Mouse (Mus musculus) cerebellum, adult 2 months (tissue): ENCODE measurements around the gene Pde2a. TPM values are rescaled to one million over a fixed set of nuclear protein-coding genes. Genes with fewer than 3 reads are reported as not detected.

Source experiments
- DNase-seq, 2 experiments: peaks; one replicate each; pipeline ENCODE4 v3.0.0; 2021
- H3K27ac ChIP-seq: fragments of 200-500 bp; 2 replicates; pipeline ENCODE4 v1.5.1; 2012; ENCODE audit warnings: low read length, control low read depth, inconsistent platforms; ENCODE audit not compliant: insufficient read depth
- H3K27me3 ChIP-seq: fragments of 200-500 bp; 2 replicates; pipeline ENCODE4 v1.6.1; 2012; ENCODE audit warnings: inconsistent platforms, mild to moderate bottlenecking, low read length, moderate library complexity; ENCODE audit not compliant: control insufficient read depth, insufficient read depth
- H3K4me1 ChIP-seq: fragments of 200-500 bp; 2 replicates; pipeline ENCODE4 v1.6.1; 2011; ENCODE audit warnings: low read length; ENCODE audit not compliant: control insufficient read depth, insufficient read depth
- H3K4me3 ChIP-seq: fragments of 200-500 bp; replicated peaks from 2 replicates; pipeline ENCODE3; 2011; ENCODE audit warnings: mild to moderate bottlenecking, low read depth, low read length, control low read depth; ENCODE audit not compliant: insufficient read depth
- CTCF ChIP-seq: fragments of 200-500 bp; IDR thresholded peaks from 2 replicates; pipeline ENCODE4 v1.5.1; 2011; ENCODE audit warnings: low read depth, mild to moderate bottlenecking, control low read depth, low read length, moderate library complexity, borderline replicate concordance; ENCODE audit not compliant: insufficient read depth
- POLR2A ChIP-seq: fragments of 200-500 bp; IDR thresholded peaks from 2 replicates; pipeline ENCODE4 v1.6.1; 2011; ENCODE audit warnings: low read length, control low read depth, borderline replicate concordance; ENCODE audit not compliant: insufficient read depth
- WGBS: fragments of 180-500 bp; shearing (Covaris S2); methylation state at CpG from one replicate; pipeline ENCODE4 v1.1.7; 2018; 5-methylcytosine and 5-hydroxymethylcytosine counted together
- polyA plus RNA-seq: library from polyadenylated mRNA; depleted of rRNA; stranded (reverse); fragments of >200 nt; gene quantifications from 2 replicates; pipeline ENCODE4 v1.2.3, GENCODE M21; 2012

Gene Pde2a
- polyA plus RNA-seq, 1 experiment: 26.6 TPM

GRCm38 (mm10) chr7:101456789-101457188 lies 35.3 kb downstream of the Pde2a start:
- no peak overlapping the region for H3K4me3 ChIP-seq

DNA sequence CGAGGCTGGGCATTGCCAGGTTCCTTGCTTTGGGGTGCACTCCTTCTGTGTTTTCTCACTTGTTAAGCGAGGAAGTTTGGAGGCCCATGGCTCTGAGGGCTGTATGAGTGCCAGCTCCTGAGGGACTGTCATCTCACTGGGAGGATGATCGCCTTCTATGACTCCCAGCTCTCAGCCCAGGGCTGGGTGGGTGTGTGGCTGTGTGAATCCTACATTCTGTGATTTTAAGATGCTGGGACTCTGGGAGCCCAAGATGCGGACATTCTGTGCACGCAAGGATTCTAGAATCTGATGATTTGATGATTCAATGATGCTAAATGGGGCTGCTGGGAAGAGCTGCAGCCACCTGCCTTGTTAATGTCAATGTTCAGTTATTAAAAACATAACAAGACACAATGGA lies 35.8 kb downstream of the Pde2a start:
- H3K27ac ChIP-seq: no peak overlapping the region
- no peaks in the 10 kb centered on the region; the same call in 1 of the 2 replicates for H3K27me3 ChIP-seq
- TF ChIP-seq POLR2A (no peak), CTCF (no peak)
- no peak for DNase-seq
- WGBS: 80% methylated on average over 5 of the region's 5 CpGs
- H3K4me1 ChIP-seq: peaks cover 16% of the 10 kb centered on the region
- no peak overlapping the region for H3K4me3 ChIP-seq

More at GRCm38 (mm10) chr7:101456789-101457188, 35.3 kb downstream of the Pde2a start:
- H3K4me1 ChIP-seq: peaks cover 11% of the 10 kb centered on the region
- no peak for DNase-seq
- no peak for TF ChIP-seq CTCF
- TF ChIP-seq POLR2A: no peak
- H3K27ac ChIP-seq: no peak overlapping the region
- H3K27me3 ChIP-seq: no peaks in the 10 kb centered on the region; the same call in 1 of the 2 replicates
- 53% methylated on average over 5 of the region's 5 CpGs for WGBS

DNA sequence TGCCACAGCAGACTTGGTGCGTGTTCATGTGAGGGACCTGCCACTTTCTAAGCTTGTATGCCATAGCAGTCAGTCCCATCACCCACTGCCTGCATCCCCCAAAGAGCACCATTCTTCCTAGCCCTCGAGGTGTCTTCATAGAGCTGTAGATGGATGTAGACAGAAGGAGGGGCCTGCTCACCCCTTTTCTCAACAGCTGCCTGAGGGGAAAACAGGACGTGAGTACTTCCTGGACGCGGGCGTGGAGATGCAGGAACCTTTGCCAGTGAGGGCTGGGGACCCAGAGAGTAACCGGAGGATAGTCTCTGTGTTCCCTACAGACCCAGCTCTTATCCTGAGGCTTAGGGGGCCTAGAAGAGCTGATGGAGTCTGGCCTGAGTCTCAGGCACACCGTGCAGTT lies 36.3 kb downstream of the Pde2a start:
- H3K27ac ChIP-seq: no peak overlapping the region
- TF ChIP-seq POLR2A (no peak), CTCF (no peak)
- peaks cover 21% of the 10 kb centered on the region for H3K4me1 ChIP-seq
- H3K4me3 ChIP-seq: no peak overlapping the region
- DNase-seq: no peak
- H3K27me3 ChIP-seq: no peaks in the 10 kb centered on the region; the same call in 1 of the 2 replicates
- 78% methylated on average over 8 of the region's 8 CpGs for WGBS

DNA sequence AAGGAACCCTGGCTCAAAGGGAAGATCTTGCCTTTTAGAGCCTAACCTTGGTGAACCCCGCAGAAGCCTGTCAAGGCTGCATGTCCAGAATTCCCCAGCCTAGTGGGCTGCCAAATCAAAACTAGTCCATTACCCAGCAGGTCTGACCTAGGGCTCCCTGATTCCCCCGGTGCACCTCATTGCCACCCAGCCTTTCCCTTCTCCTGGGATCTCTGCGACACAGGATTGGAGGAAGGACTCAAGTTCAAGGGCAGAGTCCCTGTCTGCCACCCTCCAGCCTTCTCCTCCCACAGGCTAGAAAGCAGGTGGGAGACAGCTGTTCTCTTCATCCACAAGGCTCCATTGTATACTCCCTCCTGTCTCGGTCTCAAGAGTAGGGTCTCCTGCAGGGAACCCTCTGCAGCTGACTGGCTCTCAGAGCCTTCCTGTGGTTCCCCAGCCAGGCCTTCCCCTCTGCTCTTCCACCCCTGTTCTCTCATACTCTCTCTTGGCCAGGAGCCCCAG lies 36.8 kb downstream of the Pde2a start:
- no peak overlapping the region for H3K4me3 ChIP-seq
- DNase-seq: no peak
- no peaks in the 10 kb centered on the region; the same call in 1 of the 2 replicates for H3K27me3 ChIP-seq
- no peak for TF ChIP-seq POLR2A
- TF ChIP-seq CTCF: no peak
- WGBS: 78% methylated on average over 4 of the region's 4 CpGs
- no peak overlapping the region for H3K27ac ChIP-seq
- H3K4me1 ChIP-seq: peaks cover 25% of the 10 kb centered on the region

- peaks cover 33% of the 10 kb centered on the region for H3K4me1 ChIP-seq
- no peak for DNase-seq
- no peak overlapping the region for H3K27ac ChIP-seq
- H3K27me3 ChIP-seq: no peaks in the 10 kb centered on the region; the same call in 1 of the 2 replicates
- 73% methylated on average over 9 of the region's 9 CpGs for WGBS
- TF ChIP-seq CTCF: no peak
- no peak for TF ChIP-seq POLR2A
- H3K4me3 ChIP-seq: no peak overlapping the region
These were observed 37.9 kb downstream of the Pde2a start for GRCm38 (mm10) chr7:101459305-101459813.

- Histone ChIP-seq H3K4me1 (peaks cover 35% of the 10 kb centered on the region), H3K27ac (no peak overlapping the region), H3K4me3 (no peak overlapping the region), H3K27me3 (no peaks in the 10 kb centered on the region; the same call in 1 of the 2 replicates)
- no peak for DNase-seq
- TF ChIP-seq POLR2A (no peak), CTCF (no peak)
- WGBS: 65% methylated on average over 10 of the region's 10 CpGs
These were observed 38.6 kb downstream of the Pde2a start for GRCm38 (mm10) chr7:101459923-101460607.

DNA sequence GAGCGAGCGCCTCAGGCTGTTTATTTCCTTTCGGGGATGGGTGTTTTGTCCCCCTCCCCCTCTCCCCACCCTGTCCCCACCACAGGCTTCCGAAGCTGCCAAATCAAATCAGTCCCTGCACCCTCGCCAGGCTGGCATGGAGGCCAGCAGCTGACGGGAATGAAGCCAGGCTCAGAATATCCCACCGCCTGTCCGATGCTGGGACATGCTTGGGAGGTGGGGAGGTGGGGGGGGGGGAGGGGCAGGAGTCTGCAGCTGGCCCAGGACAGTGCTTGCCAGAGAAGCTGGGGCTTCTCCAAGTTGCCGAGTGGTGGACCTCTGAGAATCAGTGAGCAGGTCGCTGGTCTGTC lies 39.1 kb downstream of the Pde2a start:
- TF ChIP-seq CTCF: no peak
- TF ChIP-seq POLR2A: no peak
- H3K27me3 ChIP-seq: no peaks in the 10 kb centered on the region; the same call in 1 of the 2 replicates
- 29% methylated on average over 10 of the region's 10 CpGs for WGBS
- peak in 1 of 2 experiments; percentile 27 for DNase-seq
- H3K4me1 ChIP-seq: peaks cover 38% of the 10 kb centered on the region
- H3K4me3 ChIP-seq: no peak overlapping the region
- H3K27ac ChIP-seq: no peak overlapping the region

GRCm38 (mm10) chr7:101461571-101461970 lies 40.1 kb downstream of the Pde2a start:
- Histone ChIP-seq H3K27me3 (no peaks in the 10 kb centered on the region; the same call in 1 of the 2 replicates), H3K27ac (no peak overlapping the region), H3K4me1 (peaks cover 38% of the 10 kb centered on the region), H3K4me3 (no peak overlapping the region)
- no peak for DNase-seq
- TF ChIP-seq POLR2A: no peak
- TF ChIP-seq CTCF: no peak
- WGBS: 74% methylated on average over 11 of the region's 11 CpGs
